Mouse (Mus musculus): ENCODE data around the gene Pde4a. TPM values are rescaled to one million over a fixed set of nuclear protein-coding genes. Genes with fewer than 3 reads are reported as not detected.

Gene Pde4a
- polyA plus RNA-seq, 1 experiment from 2014 or later: 1.9 TPM

- Histone ChIP-seq H3K9me3 (replicated peaks; ENCODE audit: control insufficient read depth, low read length) (no peaks in the 10 kb centered on the region), H3K4me3 (ENCODE audit: low read depth, low read length) (peak overlapping the region; percentile 68), H3K4me2 (ENCODE audit: low read depth, low read length) (peak overlapping the region; percentile 92), H3K9ac (ENCODE audit: low read depth, low read length) (peak overlapping the region; percentile 76), H3K27me3 (ENCODE audit: control insufficient read depth, insufficient read depth, low read depth, low read length) (peaks cover 48% of the 10 kb centered on the region), H3K4me1 (ENCODE audit: control insufficient read depth, low read depth, low read length) (peaks cover 35% of the 10 kb centered on the region), H3K27ac (ENCODE audit: low read length) (no peak overlapping the region; the same call in 1 of the 2 replicates), H3K36me3 (ENCODE audit: control insufficient read depth, insufficient read depth) (no peaks in the 10 kb centered on the region)
- under 1% methylated on average over 52 of the region's 52 CpGs for WGBS (ENCODE audit: insufficient replicate concordance)
- ATAC-seq (ENCODE audit: low read depth): peak; percentile 77
These were observed 4.2 kb upstream of the Pde4a start for GRCm38 (mm10) chr9:21161209-21161909.

- no peak overlapping the region for H3K4me3 ChIP-seq (ENCODE audit: low read depth, low read length)
- H3K36me3 ChIP-seq (ENCODE audit: control insufficient read depth, insufficient read depth): no peaks in the 10 kb centered on the region
- H3K9ac ChIP-seq (ENCODE audit: low read depth, low read length): no peak overlapping the region
- 41% methylated on average over 11 of the region's 11 CpGs for WGBS (ENCODE audit: insufficient replicate concordance)
- no peaks in the 10 kb centered on the region for H3K9me3 ChIP-seq (replicated peaks; ENCODE audit: control insufficient read depth, low read length)
- peaks cover 53% of the 10 kb centered on the region for H3K4me1 ChIP-seq (ENCODE audit: control insufficient read depth, low read depth, low read length)
- H3K27me3 ChIP-seq (ENCODE audit: control insufficient read depth, insufficient read depth, low read depth, low read length): peaks cover 57% of the 10 kb centered on the region
- H3K27ac ChIP-seq (ENCODE audit: low read length): no peak overlapping the region
- no peak overlapping the region for H3K4me2 ChIP-seq (ENCODE audit: low read depth, low read length)
- ATAC-seq (ENCODE audit: low read depth): no peak
These were observed 2.1 kb upstream of the Pde4a start for GRCm38 (mm10) chr9:21163086-21164050.

DNA sequence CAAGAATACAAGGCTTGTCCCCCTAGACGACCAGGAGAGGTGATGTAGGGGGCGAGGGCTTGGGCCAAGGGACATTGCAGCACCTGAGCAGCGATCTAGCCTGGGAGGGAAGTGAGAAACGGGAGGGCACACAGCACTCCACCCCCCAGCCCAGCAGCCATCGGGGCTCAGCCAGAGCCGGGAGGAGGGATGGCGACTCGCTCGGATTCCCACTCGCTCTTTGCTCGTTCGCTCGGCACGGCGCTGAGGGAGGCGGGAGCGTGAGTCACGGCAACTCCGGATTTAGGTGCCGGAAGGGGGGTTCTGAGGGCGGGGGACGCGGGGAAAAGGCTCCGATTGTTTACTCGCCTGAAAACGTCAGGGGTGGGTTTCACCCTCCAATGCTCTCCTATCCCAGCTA is 1.4 kb upstream of the Pde4a start:
- no peak for ATAC-seq (ENCODE audit: low read depth)
- Histone ChIP-seq H3K9ac (ENCODE audit: low read depth, low read length) (no peak overlapping the region), H3K27ac (ENCODE audit: low read length) (no peak overlapping the region), H3K4me2 (ENCODE audit: low read depth, low read length) (no peak overlapping the region), H3K36me3 (ENCODE audit: control insufficient read depth, insufficient read depth) (no peaks in the 10 kb centered on the region), H3K4me3 (ENCODE audit: low read depth, low read length) (no peak overlapping the region), H3K27me3 (ENCODE audit: control insufficient read depth, insufficient read depth, low read depth, low read length) (peaks cover 57% of the 10 kb centered on the region), H3K4me1 (ENCODE audit: control insufficient read depth, low read depth, low read length) (peaks cover 60% of the 10 kb centered on the region), H3K9me3 (replicated peaks; ENCODE audit: control insufficient read depth, low read length) (no peaks in the 10 kb centered on the region)
- WGBS (ENCODE audit: insufficient replicate concordance): 2% methylated on average over 26 of the region's 26 CpGs

DNA sequence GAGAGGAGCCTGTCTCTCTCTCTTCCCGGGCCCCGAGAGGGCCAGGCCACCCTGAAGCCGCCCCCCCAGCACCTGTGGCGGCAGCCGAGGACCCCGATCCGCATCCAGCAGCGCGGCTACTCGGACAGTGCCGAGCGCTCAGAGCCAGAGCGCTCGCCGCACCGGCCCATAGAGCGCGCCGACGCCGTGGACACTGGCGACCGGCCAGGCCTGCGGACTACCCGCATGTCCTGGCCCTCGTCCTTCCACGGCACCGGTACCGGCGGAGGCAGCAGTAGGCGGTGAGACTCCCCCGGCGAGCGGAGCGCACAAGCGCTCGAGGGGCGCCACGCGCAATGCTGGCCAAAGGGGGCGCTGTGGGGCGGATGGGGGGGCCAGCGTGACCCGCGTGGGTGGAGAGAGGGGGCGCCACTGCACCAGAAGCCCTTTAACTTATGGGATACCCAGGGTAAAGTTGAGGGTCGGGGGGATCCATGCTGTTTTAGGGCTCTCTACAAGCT is 488 bp downstream of the Pde4a start:
- H3K27ac ChIP-seq (ENCODE audit: low read length): no peak overlapping the region
- no peaks in the 10 kb centered on the region for H3K9me3 ChIP-seq (replicated peaks; ENCODE audit: control insufficient read depth, low read length)
- H3K27me3 ChIP-seq (ENCODE audit: control insufficient read depth, insufficient read depth, low read depth, low read length): peaks cover 57% of the 10 kb centered on the region

GRCm38 (mm10) chr9:21166516-21166915 is 1.0 kb downstream of the Pde4a start:
- Histone ChIP-seq H3K9me3 (replicated peaks; ENCODE audit: control insufficient read depth, low read length) (no peaks in the 10 kb centered on the region), H3K27ac (ENCODE audit: low read length) (no peak overlapping the region), H3K36me3 (ENCODE audit: control insufficient read depth, insufficient read depth) (no peaks in the 10 kb centered on the region), H3K4me2 (ENCODE audit: low read depth, low read length) (peak overlapping the region; percentile 61; the same call in 1 of the 2 replicates), H3K27me3 (ENCODE audit: control insufficient read depth, insufficient read depth, low read depth, low read length) (peaks cover 56% of the 10 kb centered on the region), H3K4me3 (ENCODE audit: low read depth, low read length) (peak overlapping the region; percentile 53; the same call in 1 of the 2 replicates), H3K9ac (ENCODE audit: low read depth, low read length) (no peak overlapping the region), H3K4me1 (ENCODE audit: control insufficient read depth, low read depth, low read length) (peaks cover 52% of the 10 kb centered on the region)
- WGBS (ENCODE audit: insufficient replicate concordance): 31% methylated on average over 3 of the region's 3 CpGs
- ATAC-seq (ENCODE audit: low read depth): no peak

More for the DNA sequence above, 488 bp downstream of the Pde4a start:
- no peak for ATAC-seq (ENCODE audit: low read depth)
- H3K36me3 ChIP-seq (ENCODE audit: control insufficient read depth, insufficient read depth): no peaks in the 10 kb centered on the region
- under 1% methylated on average over 46 of the region's 47 CpGs for WGBS (ENCODE audit: insufficient replicate concordance)
- peak overlapping the region; percentile 61 for H3K4me2 ChIP-seq (ENCODE audit: low read depth, low read length)
- peak overlapping the region; percentile 41; the same call in 1 of the 2 replicates for H3K9ac ChIP-seq (ENCODE audit: low read depth, low read length)
- H3K4me1 ChIP-seq (ENCODE audit: control insufficient read depth, low read depth, low read length): peaks cover 56% of the 10 kb centered on the region
- H3K4me3 ChIP-seq (ENCODE audit: low read depth, low read length): peak overlapping the region; percentile 53

GRCm38 (mm10) chr9:21167140-21168097 is 1.9 kb downstream of the Pde4a start:
- peaks cover 47% of the 10 kb centered on the region for H3K27me3 ChIP-seq (ENCODE audit: control insufficient read depth, insufficient read depth, low read depth, low read length)
- peak overlapping the region; percentile 74 for H3K4me2 ChIP-seq (ENCODE audit: low read depth, low read length)
- peak; percentile 33; the same call in 1 of the 2 replicates for ATAC-seq (ENCODE audit: low read depth)
- H3K9ac ChIP-seq (ENCODE audit: low read depth, low read length): peak overlapping the region; percentile 44; the same call in 1 of the 2 replicates
- H3K4me1 ChIP-seq (ENCODE audit: control insufficient read depth, low read depth, low read length): peaks cover 47% of the 10 kb centered on the region
- H3K4me3 ChIP-seq (ENCODE audit: low read depth, low read length): peak overlapping the region; percentile 57
- H3K9me3 ChIP-seq (replicated peaks; ENCODE audit: control insufficient read depth, low read length): no peaks in the 10 kb centered on the region
- peak overlapping the region; percentile 85 for H3K27ac ChIP-seq (ENCODE audit: low read length)
- 31% methylated on average over 10 of the region's 10 CpGs for WGBS (ENCODE audit: insufficient replicate concordance)
- H3K36me3 ChIP-seq (ENCODE audit: control insufficient read depth, insufficient read depth): no peaks in the 10 kb centered on the region

DNA sequence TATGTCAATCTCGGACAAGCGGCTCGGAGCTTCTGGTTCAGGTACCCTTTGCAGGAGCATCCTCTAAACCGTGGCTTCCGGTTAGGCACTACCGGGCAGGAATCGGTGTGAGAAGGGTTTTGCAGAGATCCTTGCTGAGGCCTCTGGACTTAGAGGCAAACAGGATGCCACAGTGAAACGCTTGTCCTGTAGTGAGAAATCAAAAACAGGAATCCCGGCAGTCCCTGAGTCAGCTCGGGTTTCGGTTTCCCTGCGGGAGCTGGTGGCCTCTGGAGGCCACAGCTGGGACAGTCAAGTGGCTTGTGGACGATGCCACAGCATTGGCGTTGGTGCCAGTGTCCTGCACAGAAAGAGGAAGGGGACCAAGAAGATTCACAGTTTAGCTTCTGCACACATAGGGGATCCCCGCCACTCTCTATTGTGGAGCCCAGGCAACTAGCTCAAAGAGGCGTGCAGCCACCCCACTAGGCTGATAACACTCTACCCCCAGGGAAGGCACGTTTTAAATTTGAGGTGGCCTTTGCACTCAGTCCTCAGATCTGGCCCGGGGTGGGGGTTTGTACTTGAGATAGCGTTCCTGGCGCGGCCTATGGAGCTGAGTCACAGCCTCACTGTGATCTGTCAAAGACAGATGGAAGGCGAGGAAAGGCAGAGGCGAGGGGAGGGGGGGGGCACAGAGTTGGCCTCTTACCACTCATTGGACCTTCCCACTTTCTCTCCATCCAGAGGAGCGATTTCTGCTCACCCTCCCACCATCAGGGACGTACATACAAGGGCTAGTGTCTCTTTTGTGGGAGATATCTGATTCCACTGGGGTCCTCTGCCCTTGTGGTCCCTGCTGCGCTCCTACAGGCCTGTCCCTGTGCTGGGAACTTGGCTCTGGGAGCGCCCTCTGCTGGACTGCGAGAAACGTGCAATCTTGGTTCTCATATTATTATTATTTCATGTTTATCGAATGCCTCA is 2.9 kb downstream of the Pde4a start:
- Histone ChIP-seq H3K4me3 (ENCODE audit: low read depth, low read length) (peak overlapping the region; percentile 57), H3K36me3 (ENCODE audit: control insufficient read depth, insufficient read depth) (no peaks in the 10 kb centered on the region), H3K9me3 (replicated peaks; ENCODE audit: control insufficient read depth, low read length) (no peaks in the 10 kb centered on the region), H3K4me1 (ENCODE audit: control insufficient read depth, low read depth, low read length) (peaks cover 47% of the 10 kb centered on the region), H3K27me3 (ENCODE audit: control insufficient read depth, insufficient read depth, low read depth, low read length) (peaks cover 38% of the 10 kb centered on the region), H3K9ac (ENCODE audit: low read depth, low read length) (peak overlapping the region; percentile 44), H3K4me2 (ENCODE audit: low read depth, low read length) (peak overlapping the region; percentile 74), H3K27ac (ENCODE audit: low read length) (peak overlapping the region; percentile 85)
- ATAC-seq (ENCODE audit: low read depth): peak; percentile 76
- 2% methylated on average over 30 of the region's 30 CpGs for WGBS (ENCODE audit: insufficient replicate concordance)

Measured in liver, embryonic 16.5 days (tissue).